Mouse (Mus musculus) C2C12 (cell line): Measurements from ENCODE around the gene Spag7. TPM values are rescaled to one million over a fixed set of nuclear protein-coding genes. Genes with fewer than 3 reads are reported as not detected.

Experiments used
- H3K27me3 ChIP-seq: one replicate; pipeline ENCODE4 v1.6.1; 2011; ENCODE audit not compliant: control insufficient read depth, insufficient read depth, insufficient read length
- H3K36me3 ChIP-seq: one replicate; pipeline ENCODE4 v1.6.1; 2011; ENCODE audit not compliant: control insufficient read depth, insufficient read depth
- H3K4me3 ChIP-seq: one replicate; pipeline ENCODE4 v1.5.1; 2011; ENCODE audit warnings: mild to moderate bottlenecking, control low read depth; ENCODE audit not compliant: poor library complexity, insufficient read depth, severe bottlenecking
- H3K79me2 ChIP-seq: one replicate; pipeline ENCODE4 v1.6.1; 2011; ENCODE audit not compliant: control insufficient read depth, insufficient read depth
- H3K79me3 ChIP-seq: one replicate; pipeline ENCODE4 v1.6.1; 2011; ENCODE audit warnings: low read depth, control low read depth
- H3ac ChIP-seq: one replicate; pipeline ENCODE3; 2011; ENCODE audit warnings: low read depth; ENCODE audit not compliant: control insufficient read depth, insufficient read length
- CEBPB ChIP-seq: IDR thresholded peaks from one replicate; pipeline ENCODE4 v1.6.1; 2011; ENCODE audit warnings: low read depth, mild to moderate bottlenecking, control low read depth, moderate library complexity
- CTCF ChIP-seq: IDR thresholded peaks from one replicate; pipeline ENCODE4 v1.5.1; 2011; ENCODE audit not compliant: control insufficient read depth, insufficient read depth, insufficient read length
- FOSL1 ChIP-seq: IDR thresholded peaks from one replicate; pipeline ENCODE4 v1.8.0; 2011; ENCODE audit warnings: mild to moderate bottlenecking, low read length; ENCODE audit not compliant: poor library complexity, insufficient read depth, severe bottlenecking
- MAX ChIP-seq: IDR thresholded peaks from one replicate; pipeline ENCODE4 v1.6.1; 2011; ENCODE audit warnings: mild to moderate bottlenecking, control low read depth
- MYOD1 ChIP-seq: IDR thresholded peaks from one replicate; pipeline ENCODE4 v1.6.1; 2011; ENCODE audit warnings: low read depth; ENCODE audit not compliant: control insufficient read depth, insufficient read length
- MYOG ChIP-seq: IDR thresholded peaks from one replicate; pipeline ENCODE4 v1.6.1; 2011; ENCODE audit not compliant: control insufficient read depth, insufficient read length; ENCODE audit errors: extremely low read depth
- USF1 ChIP-seq: IDR thresholded peaks from one replicate; pipeline ENCODE4 v1.6.1; 2011; ENCODE audit warnings: low read depth, mild to moderate bottlenecking, control low read depth, moderate library complexity
- polyA plus RNA-seq: library from polyadenylated mRNA; unstranded; fragments of >200 nt; fragmentation: generic; extraction: Trizol; gene quantifications from one replicate; pipeline ENCODE4 v1.2.1, GENCODE M21; 2012; ENCODE audit warnings: missing spikeins

The Spag7 gene
- polyA plus RNA-seq, 1 experiment, result 75.4 TPM

DNA sequence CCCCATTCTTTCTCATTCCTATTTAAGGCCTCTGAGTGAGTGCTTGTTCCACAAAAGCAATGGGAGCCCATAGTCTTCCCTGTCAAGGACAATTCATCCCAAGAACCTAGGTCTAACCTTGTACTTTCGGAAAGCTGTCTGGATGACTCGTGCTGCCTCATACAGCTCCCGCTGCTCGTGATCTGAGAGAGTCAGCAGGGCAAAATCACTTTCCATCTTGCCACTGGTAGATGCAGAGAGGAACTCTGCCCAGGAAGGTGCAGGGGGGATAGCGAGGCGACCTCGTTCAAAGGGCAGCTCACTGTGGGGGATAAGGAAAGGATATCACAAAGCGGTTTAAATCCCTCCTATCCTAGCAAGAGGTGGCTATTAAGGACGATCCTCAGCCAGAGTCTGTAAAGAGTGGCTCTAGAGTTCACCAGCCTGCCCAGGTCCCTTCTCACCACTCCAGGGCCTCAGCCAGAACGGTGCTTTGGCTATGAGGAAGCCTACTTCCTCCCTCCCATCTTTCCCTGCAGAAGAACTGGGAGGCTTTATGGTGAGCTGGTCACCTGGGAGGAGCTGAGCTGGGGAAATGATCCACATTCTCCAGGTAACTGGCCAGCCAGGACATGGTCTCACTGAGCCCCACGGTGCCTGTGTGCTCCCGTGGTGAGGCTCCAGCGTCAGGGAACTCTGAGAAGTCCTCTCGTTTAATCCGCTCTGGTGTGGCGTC lies 2.3 kb upstream of the Spag7 start:
- no peak overlapping the region for H3K4me3 ChIP-seq
- no peaks in the 10 kb centered on the region for H3K27me3 ChIP-seq
- TF ChIP-seq MYOG, result no peak
- peak; percentile 7 for TF ChIP-seq USF1
- no peak overlapping the region for H3ac ChIP-seq
- H3K79me3 ChIP-seq, result peaks cover 16% of the 10 kb centered on the region
- peaks cover 24% of the 10 kb centered on the region for H3K79me2 ChIP-seq
- peaks cover 28% of the 10 kb centered on the region for H3K36me3 ChIP-seq

DNA sequence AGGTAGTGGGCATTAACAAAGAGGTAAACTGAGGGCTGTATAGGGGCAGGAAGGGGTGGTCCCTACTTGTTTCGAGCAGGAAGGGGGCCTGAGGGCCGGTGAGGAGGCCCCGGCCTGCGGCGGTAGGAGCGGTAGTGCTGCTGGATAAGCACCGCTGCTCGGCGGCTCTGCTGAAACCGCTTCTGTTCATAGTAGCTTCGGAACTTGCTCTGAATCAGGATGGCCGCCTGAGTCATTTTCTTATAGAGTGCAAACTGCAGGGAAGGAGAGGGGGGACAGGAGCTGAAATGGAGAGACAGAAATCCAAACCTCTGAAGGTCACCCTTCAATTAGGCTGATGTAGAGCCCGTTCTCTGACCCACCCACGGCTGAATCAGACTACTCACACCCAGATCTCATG lies 1.3 kb upstream of the Spag7 start:
- peak overlapping the region; percentile 76 for H3K4me3 ChIP-seq
- H3K79me3 ChIP-seq, result peaks cover 20% of the 10 kb centered on the region
- peaks cover 34% of the 10 kb centered on the region for H3K79me2 ChIP-seq
- peaks cover 20% of the 10 kb centered on the region for H3K36me3 ChIP-seq
- no peak overlapping the region for H3ac ChIP-seq
- TF ChIP-seq CTCF, result no peak
- TF ChIP-seq USF1, result no peak
- no peak for TF ChIP-seq FOSL1
- TF ChIP-seq CEBPB, result no peak
- H3K27me3 ChIP-seq, result no peaks in the 10 kb centered on the region

DNA sequence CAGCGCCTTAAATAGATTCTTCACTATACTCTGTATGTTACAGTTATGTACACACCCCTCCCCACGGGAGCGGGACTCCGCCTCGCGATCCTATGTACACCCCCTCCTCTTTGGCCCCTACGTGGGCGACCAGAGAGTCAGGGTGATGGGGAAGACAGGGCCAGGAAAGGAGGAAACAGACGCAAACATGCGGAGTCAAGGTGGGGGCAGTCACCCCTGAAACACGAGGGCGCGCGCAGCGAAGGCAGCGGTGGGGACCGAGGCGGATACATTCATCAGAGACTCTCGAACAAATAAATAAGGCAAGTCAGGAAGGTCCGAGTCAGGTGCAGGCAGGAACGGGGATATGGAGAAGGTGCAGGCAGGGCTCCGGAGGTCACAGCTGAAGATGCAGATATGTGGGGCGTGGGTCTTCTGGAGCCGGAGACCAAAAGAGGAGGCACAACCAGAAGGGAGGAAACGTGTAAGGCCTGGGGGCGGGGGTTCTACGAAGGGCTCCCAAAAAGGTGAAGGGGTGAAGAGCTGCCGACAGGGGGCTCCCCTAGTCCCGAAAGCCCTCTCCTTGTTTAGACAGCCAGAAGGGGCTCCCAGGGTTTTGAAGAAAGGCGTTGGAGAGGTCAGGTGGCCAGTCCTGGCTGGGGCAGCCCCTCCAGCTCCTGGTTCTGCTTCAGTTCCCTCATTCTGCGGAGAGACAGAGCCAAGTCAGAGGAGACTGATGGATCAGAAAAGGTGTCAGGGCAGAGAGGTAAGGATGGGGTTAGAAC lies 548 bp upstream of the Spag7 start:
- Histone ChIP-seq H3K79me3 (peaks cover 20% of the 10 kb centered on the region), H3K4me3 (peak overlapping the region; percentile 76), H3ac (peak overlapping the region; percentile 92), H3K27me3 (no peaks in the 10 kb centered on the region), H3K36me3 (peaks cover 26% of the 10 kb centered on the region), H3K79me2 (peaks cover 41% of the 10 kb centered on the region)
- TF ChIP-seq CEBPB (no peak), CTCF (peak; percentile 34)

DNA sequence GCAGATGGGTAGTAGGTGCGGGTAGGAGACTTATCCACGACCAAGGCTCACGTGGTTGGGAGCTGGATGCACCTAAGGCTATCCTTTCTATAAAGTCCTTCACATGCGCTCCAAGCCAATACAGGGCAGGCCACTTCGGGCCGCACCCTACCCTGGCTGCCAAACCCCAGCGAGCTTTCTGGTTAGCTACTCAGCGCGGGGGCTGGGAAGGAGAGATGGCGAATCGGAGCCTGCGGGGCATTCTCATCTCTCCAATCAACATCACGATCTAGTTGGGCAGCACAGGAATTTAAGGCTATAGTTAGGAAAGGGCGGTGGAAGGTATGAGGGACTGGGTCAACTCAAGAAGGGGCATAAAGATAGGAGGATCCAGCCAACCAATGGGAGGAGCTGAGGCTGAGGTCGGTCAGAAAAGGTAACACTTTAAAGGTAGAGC lies 863 bp downstream of the Spag7 start:
- Histone ChIP-seq H3K79me3 (peaks cover 20% of the 10 kb centered on the region), H3K36me3 (peaks cover 34% of the 10 kb centered on the region), H3K27me3 (no peaks in the 10 kb centered on the region), H3K79me2 (peaks cover 41% of the 10 kb centered on the region), H3K4me3 (peak overlapping the region; percentile 23), H3ac (peak overlapping the region; percentile 28)
- no peak for TF ChIP-seq MYOD1
- peak; percentile 65 for TF ChIP-seq USF1

DNA sequence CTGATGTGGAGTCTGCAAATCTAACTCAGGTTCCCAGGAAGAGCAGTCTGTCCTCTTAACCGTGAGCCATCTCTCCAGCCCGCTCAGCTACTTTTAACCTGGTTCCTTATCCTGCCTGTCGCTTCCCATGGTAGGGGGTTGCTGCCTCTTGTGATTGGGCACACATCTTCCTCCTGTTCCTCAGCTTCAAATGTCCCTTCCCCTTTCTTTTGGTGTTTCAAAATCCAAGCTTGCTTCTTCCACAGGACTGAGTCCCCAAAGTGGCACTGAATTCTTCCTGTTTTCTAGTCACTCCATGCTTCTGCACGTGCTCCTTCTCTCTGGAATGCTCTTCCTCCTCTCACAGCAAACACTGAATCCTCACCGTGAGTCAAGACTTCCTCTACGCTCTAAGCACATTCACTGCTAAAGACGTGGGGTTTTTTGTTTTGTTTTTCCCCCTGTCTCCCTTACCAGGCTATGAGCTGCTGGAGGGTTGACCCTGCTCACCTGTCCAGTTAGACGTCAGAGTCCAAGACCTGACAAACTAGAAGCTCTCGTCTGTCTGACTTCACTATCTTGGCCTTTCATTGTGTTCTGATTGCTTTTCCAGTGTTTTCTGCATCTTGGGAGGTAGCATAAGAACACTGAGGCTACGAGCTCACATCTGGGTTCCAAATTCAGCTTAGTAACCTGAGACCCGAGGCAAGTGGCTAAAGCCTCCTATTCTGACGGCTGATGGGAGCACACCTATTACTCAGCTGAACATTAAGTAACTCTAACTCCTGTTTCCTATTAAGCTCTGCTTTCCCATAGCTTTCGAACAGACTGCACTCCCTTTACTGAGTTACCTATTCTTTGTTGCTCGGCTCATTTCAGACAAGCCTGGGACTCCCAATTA lies 1.7 kb downstream of the Spag7 start:
- Histone ChIP-seq H3K36me3 (peaks cover 40% of the 10 kb centered on the region), H3K27me3 (no peaks in the 10 kb centered on the region)

DNA sequence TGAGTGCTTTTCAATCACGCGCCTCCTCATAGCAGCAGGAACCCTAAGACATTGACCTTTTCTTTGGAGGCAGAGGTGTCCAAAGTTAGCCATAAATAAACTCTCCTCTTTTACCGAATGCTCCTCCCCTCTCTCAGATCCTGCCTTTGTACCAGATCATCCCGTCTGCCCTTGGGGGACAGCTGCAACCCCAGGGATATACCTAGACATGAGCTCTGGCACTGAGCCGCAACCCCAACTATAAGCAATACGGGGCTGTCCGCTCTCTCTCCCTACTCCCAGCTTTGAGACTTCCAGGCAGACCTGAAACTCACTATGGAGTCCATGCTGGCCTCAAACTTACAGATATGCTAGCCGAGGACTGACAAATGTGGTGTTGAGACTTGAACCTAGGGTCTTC lies 2.5 kb downstream of the Spag7 start:
- Histone ChIP-seq H3ac (no peak overlapping the region), H3K79me2 (peaks cover 45% of the 10 kb centered on the region), H3K79me3 (peaks cover 21% of the 10 kb centered on the region), H3K27me3 (no peaks in the 10 kb centered on the region), H3K4me3 (no peak overlapping the region), H3K36me3 (peaks cover 43% of the 10 kb centered on the region)
- TF ChIP-seq CEBPB (no peak), USF1 (no peak), MYOD1 (no peak), FOSL1 (no peak), MAX (no peak), MYOG (no peak), CTCF (no peak)

More for the DNA sequence above, 1.7 kb downstream of the Spag7 start:
- peaks cover 20% of the 10 kb centered on the region for H3K79me3 ChIP-seq
- peak overlapping the region; percentile 28 for H3ac ChIP-seq
- H3K79me2 ChIP-seq, result peaks cover 41% of the 10 kb centered on the region
- TF ChIP-seq MYOG (no peak), CTCF (no peak), MAX (no peak), USF1 (no peak), MYOD1 (no peak), CEBPB (no peak)
- peak overlapping the region; percentile 23 for H3K4me3 ChIP-seq
